Mouse (Mus musculus) lung, adult 18-20 months (tissue): ENCODE measurements around the gene Phyh.
A peak's percentile ranks its signal among the peaks of the same experiment; 100 is the strongest.

ENCODE experiments used
- DNase-seq, 2 experiments: peaks; one replicate each; pipeline ENCODE4 v3.0.0; 2022; ENCODE audit warnings: mixed read lengths in 2 of 2

Gene Phyh

GRCm38 (mm10) chr2:4921019-4921418, 2.2 kb downstream of the Phyh start:
- DNase-seq: no peak

GRCm38 (mm10) chr2:4922476-4923164, 3.8 kb downstream of the Phyh start:
- peak in 1 of 2 experiments; percentile 8 for DNase-seq

- DNase-seq: no peak
Measured at GRCm38 (mm10) chr2:4927391-4927790, 8.6 kb downstream of the Phyh start.

- DNase-seq: no peak
Measured at GRCm38 (mm10) chr2:4929230-4929629, 10.4 kb downstream of the Phyh start.

- DNase-seq: no peak
Measured at GRCm38 (mm10) chr2:4934516-4934915, 15.7 kb downstream of the Phyh start.

- DNase-seq: no peak
Measured at GRCm38 (mm10) chr2:4937931-4938330, 19.1 kb downstream of the Phyh start.

GRCm38 (mm10) chr2:4940861-4941260, 22.0 kb downstream of the Phyh start:
- DNase-seq: no peak

- DNase-seq: peak; percentile 9 to 18
Measured at GRCm38 (mm10) chr2:4949691-4950090, 30.9 kb downstream of the Phyh start.

- no peak for DNase-seq
Measured at GRCm38 (mm10) chr2:4950986-4951385, 32.2 kb downstream of the Phyh start.

- DNase-seq: no peak
Measured at GRCm38 (mm10) chr2:4954216-4954760, 35.5 kb downstream of the Phyh start.

- DNase-seq: no peak
Measured at GRCm38 (mm10) chr2:4958039-4958438, 39.2 kb downstream of the Phyh start.

- DNase-seq: no peak
Measured at GRCm38 (mm10) chr2:4967806-4968205, 49.0 kb downstream of the Phyh start.

GRCm38 (mm10) chr2:4969083-4969482, 50.3 kb downstream of the Phyh start:
- no peak for DNase-seq

GRCm38 (mm10) chr2:4975807-4976206, 57.0 kb downstream of the Phyh start, which contains the start of gene Ucma:
TSS of gene Ucma (plus strand) at chr2:4976122.
- DNase-seq: no peak

- no peak for DNase-seq
Measured at GRCm38 (mm10) chr2:4978091-4978490, 59.3 kb downstream of the Phyh start.

GRCm38 (mm10) chr2:4983987-4984386, 65.2 kb downstream of the Phyh start:
- DNase-seq: no peak

- DNase-seq: no peak
Measured at GRCm38 (mm10) chr2:4985000-4985399, 66.2 kb downstream of the Phyh start.

GRCm38 (mm10) chr2:4986798-4987197, 68.0 kb downstream of the Phyh start:
- DNase-seq: no peak

GRCm38 (mm10) chr2:4987388-4988180, 68.8 kb downstream of the Phyh start:
- DNase-seq: peak in 1 of 2 experiments; percentile 16
